Mouse (Mus musculus): ENCODE results near the gene Macrod1. TPM values are rescaled to one million over a fixed set of nuclear protein-coding genes. Genes with fewer than 3 reads are reported as not detected.
"Not testable (repeated sequence)": the region's sequence is repeated elsewhere in the genome, so short reads cannot be mapped to it uniquely, and the experiment has no call there.

The Macrod1 gene
- polyA plus RNA-seq, 1 experiment from 2014 or later, result 11.9 TPM

DNA sequence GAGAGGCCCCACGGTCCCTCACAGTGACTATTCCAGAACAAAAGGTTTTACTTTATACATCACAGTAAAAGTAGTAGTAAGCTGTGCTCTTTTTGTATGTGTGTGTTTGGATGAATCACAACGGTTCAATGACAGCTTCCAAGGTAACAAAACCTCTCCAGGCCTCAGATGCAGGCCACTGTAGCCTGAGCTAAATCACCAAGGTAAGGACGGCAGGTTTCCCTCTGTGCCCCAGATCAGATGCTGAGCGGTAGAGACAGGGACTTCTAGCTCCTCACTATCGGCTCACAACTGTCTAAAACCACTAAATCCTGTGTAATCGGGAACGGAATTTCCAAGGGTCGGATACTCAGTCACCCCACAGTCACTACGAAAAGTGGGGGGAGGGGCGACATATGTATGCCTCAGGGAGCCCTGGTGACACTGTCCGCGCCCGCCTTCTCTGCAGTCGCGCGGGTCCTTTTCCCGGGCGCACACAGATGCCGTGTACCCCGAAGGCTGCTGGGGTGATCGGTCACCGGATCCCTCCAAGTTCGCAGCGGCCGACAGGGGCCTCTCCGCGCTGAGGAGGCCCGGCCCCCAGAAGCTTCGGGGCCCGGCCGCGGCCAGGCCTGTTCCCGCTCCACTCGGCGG lies 17.4 kb upstream of the Macrod1 start:
- peak; percentile 24 for ATAC-seq
- WGBS, result 1% methylated on average over 35 of the region's 35 CpGs
- Histone ChIP-seq H3K27ac (peak overlapping the region; percentile 89), H3K9ac (peak overlapping the region; percentile 91), H3K36me3 (peaks cover 3% of the 10 kb centered on the region), H3K27me3 (replicated peaks) (no peaks in the 10 kb centered on the region), H3K4me3 (replicated peaks) (peak overlapping the region; percentile 97), H3K4me2 (replicated peaks) (peak overlapping the region; percentile 63), H3K4me1 (replicated peaks) (peaks cover 9% of the 10 kb centered on the region; the same call in 1 of the 2 replicates), H3K9me3 (no peaks in the 10 kb centered on the region)

DNA sequence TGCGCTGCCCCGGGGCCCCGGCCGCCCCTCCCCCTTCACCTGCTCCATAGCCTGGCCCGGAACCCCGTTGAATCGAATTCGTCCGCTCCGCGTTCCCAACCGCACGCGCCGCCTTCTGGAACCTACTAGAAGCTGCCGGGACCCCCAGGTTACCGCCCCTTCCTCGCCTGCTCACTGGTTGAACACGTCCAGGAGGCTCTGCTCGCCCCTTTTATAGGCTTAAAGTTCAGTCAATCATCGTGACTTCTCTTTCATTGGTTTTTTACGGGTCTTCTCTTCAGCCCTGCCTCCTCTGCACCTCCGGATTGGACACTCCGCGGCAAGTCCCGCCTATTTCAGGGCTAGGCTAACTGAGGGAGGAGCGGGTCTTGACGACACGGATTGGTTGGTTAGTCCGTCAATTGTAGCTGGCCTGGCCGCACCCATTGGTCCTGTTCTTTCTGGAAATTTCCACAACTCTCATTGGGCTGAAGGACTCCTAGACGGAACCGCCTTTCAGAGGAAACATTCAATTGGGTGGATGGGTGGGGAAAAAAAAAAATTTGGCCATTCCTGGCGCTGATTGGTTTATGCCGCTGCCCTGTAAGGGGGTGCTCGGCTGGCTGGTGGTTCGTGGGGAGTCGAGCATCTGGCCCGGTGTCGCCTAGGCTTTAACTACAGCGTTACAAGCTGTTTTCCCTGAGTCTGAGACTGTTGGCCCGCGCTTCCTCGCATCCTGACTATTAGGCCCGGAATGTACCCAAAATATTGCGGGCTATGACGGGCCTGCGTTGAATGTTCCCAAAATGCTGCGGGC lies 16.6 kb upstream of the Macrod1 start, which contains the start of gene Stip1:
Gene Stip1, minus strand, starts transcription at position 127 of the 796 bp plus-strand sequence.
- no peaks in the 10 kb centered on the region for H3K27me3 ChIP-seq (replicated peaks)
- under 1% methylated on average over 49 of the region's 49 CpGs for WGBS
- peak within 1 kb of the TSS; percentile 85 for H3K4me2 ChIP-seq (replicated peaks)
- ATAC-seq, result peak; percentile 99
- H3K9ac ChIP-seq, result peak within 1 kb of the TSS; percentile 91
- peak within 1 kb of the TSS; percentile 97 for H3K4me3 ChIP-seq (replicated peaks)
- peaks cover 9% of the 10 kb centered on the region; the same call in 1 of the 2 replicates for H3K4me1 ChIP-seq (replicated peaks)
- peak within 1 kb of the TSS; percentile 89 for H3K27ac ChIP-seq
- peaks cover 3% of the 10 kb centered on the region for H3K36me3 ChIP-seq
- H3K9me3 ChIP-seq, result no peaks in the 10 kb centered on the region

DNA sequence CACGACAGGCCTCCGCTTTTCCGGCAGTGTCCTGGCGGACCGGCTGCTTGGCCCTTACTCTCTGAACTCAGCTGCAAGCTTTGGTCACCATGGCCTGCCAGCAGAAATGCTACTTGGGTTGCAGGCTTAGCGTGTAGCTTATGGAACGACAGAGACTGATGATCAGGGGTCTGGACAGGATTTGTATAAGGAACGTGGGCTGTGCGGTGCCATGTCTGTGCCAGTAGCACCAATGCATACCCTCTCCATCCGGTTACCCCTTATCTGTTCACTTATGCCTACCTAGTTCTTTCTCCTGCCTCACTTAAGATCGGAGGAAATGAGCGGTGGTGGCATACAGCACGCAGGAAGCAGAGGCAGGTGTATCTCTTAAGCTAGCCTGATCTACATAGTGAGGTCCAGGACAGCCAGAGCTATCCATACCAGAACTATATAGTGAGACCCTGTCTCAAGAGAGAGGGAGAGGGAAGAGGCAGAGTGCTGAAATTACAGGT lies 15.9 kb upstream of the Macrod1 start:
- Histone ChIP-seq H3K9me3 (no peaks in the 10 kb centered on the region), H3K36me3 (no peaks in the 10 kb centered on the region), H3K4me2 (replicated peaks) (peak overlapping the region; percentile 85), H3K9ac (peak overlapping the region; percentile 73), H3K27ac (peak overlapping the region; percentile 88), H3K4me1 (replicated peaks) (peaks cover 9% of the 10 kb centered on the region; the same call in 1 of the 2 replicates), H3K27me3 (replicated peaks) (no peaks in the 10 kb centered on the region), H3K4me3 (replicated peaks) (peak overlapping the region; percentile 54)
- peak; percentile 7; the same call in 1 of the 2 replicates for ATAC-seq
- 22% methylated on average over 13 of the region's 13 CpGs for WGBS

DNA sequence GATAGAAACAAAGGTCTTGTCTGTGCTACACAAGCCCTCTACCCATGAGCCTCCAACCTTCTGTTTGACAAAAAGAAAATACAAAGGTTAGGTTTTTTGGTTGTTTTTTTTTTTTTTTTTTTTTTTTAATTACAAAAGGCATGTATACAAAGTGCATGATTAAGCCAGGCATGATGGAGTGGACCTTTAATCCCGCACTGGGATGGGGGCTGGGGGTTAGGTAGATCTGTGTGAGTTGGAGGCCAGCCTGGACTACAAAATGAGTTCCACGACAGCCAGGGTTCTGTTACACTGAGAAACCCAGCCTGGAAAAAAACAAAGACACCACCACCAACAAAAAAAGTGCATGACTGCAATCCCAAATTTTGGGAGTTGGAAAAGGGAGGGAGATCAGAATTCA lies 15.4 kb upstream of the Macrod1 start:
- Histone ChIP-seq H3K36me3 (no peaks in the 10 kb centered on the region), H3K9me3 (no peaks in the 10 kb centered on the region), H3K4me2 (replicated peaks) (no peak overlapping the region), H3K4me1 (replicated peaks) (peaks cover 9% of the 10 kb centered on the region; the same call in 1 of the 2 replicates), H3K9ac (no peak overlapping the region), H3K27ac (no peak overlapping the region), H3K27me3 (replicated peaks) (no peaks in the 10 kb centered on the region), H3K4me3 (replicated peaks) (no peak overlapping the region)
- ATAC-seq, result no peak
- WGBS, result 86% methylated on average over 2 of the region's 2 CpGs

DNA sequence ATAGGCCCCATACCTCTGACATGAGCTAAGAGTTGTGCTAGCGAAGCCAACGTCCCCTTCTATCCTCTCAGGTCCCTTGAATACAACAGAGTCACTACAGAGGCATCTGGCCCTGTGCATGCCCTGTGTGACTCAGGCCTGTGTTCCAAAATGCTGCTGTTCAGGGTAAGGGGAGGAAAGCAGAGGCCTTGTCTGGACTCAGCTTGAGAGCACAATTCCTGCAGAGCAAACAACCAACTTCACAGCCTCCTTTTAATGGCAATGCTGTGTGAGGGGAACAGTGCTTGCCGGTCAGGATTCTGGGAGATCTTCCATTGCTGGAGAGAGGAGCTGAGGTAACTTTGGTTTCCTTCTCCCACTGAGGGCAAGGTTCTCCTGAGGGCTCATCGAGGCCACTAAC lies 12.3 kb upstream of the Macrod1 start:
- Histone ChIP-seq H3K27ac (no peak overlapping the region), H3K4me3 (replicated peaks) (no peak overlapping the region), H3K27me3 (replicated peaks) (no peaks in the 10 kb centered on the region), H3K9ac (no peak overlapping the region), H3K4me1 (replicated peaks) (0 out of 2 replicates have a peak, but pooled peaks cover 3% of the 10 kb centered on the region), H3K9me3 (no peaks in the 10 kb centered on the region), H3K4me2 (replicated peaks) (no peak overlapping the region), H3K36me3 (no peaks in the 10 kb centered on the region)
- 60% methylated on average over 4 of the region's 4 CpGs for WGBS
- no peak for ATAC-seq

DNA sequence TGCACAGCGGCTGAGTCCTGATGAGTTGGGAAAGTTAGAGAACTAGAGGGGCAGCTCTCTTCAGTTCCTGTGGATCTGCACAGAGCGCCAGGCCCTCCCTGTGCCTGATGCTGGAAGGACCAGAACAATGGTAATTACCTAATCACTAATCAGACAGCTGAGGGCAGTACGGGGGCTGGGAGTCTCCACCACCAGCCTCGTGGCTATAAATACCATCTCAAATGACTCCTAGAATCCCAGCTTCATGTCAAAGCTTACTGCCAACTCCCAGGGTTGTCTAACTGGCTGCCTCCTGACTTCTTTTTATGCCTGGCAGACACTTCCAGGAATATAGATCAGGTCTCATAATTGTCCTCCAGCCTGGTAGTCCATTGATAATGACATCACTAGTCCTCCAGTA lies 11.9 kb upstream of the Macrod1 start:
- 24% methylated on average over 4 of the region's 4 CpGs for WGBS
- no peaks in the 10 kb centered on the region for H3K36me3 ChIP-seq
- H3K9me3 ChIP-seq, result no peaks in the 10 kb centered on the region
- no peak overlapping the region for H3K4me2 ChIP-seq (replicated peaks)
- no peak overlapping the region for H3K27ac ChIP-seq
- no peak overlapping the region for H3K4me3 ChIP-seq (replicated peaks)
- no peak for ATAC-seq
- H3K9ac ChIP-seq, result no peak overlapping the region
- no peaks in the 10 kb centered on the region for H3K27me3 ChIP-seq (replicated peaks)
- 0 out of 2 replicates have a peak, but pooled peaks cover 3% of the 10 kb centered on the region for H3K4me1 ChIP-seq (replicated peaks)

DNA sequence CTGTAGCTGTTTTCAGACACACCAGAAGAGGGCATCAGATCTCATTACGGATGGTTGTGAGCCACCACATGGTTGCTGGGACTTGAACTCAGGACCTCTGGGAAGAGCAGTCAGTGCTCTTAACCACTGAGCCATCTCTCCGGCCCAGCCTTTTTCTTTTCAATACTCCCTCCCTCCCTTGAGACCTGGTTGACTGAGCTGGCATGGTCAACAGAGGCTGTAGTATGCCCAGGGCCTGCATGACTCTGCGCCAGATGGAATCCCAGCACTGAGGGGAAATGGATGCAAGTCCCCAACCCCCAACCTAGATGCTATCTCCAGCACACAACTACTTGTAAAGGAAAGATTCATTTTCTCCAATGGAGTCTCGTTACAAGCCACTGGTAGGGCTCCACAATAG lies 3.2 kb upstream of the Macrod1 start:
- H3K9ac ChIP-seq; H3K4me2 ChIP-seq (replicated peaks); H3K36me3 ChIP-seq; H3K27me3 ChIP-seq (replicated peaks); H3K27ac ChIP-seq; H3K9me3 ChIP-seq; ATAC-seq; H3K4me3 ChIP-seq (replicated peaks): not testable (repeated sequence)
- 90% methylated on average over 4 of the region's 4 CpGs for WGBS
- H3K4me1 ChIP-seq (replicated peaks), result peaks cover 23% of the 10 kb centered on the region

DNA sequence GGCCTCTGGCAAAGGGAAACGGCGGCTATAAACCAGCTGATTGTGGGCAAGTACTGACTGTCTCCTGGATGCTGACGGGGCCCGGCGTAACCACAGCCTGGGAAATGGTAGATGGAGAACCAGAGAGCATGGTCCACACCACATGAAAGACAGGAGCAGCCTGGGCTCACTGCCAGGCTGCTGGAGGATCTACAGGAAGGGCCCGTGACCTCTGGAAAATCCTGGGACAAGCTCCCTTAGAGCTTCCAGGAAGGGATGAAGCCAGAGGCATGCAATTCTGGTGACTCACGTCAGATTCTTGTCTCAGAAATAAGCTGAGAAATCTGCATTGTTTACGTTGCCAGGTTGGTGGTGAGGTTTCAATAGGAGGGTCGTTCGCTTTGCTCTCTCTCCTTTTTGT lies 1.8 kb upstream of the Macrod1 start:
- H3K9me3 ChIP-seq, result no peaks in the 10 kb centered on the region
- peaks cover 23% of the 10 kb centered on the region for H3K4me1 ChIP-seq (replicated peaks)
- no peak overlapping the region for H3K4me3 ChIP-seq (replicated peaks)
- no peaks in the 10 kb centered on the region for H3K27me3 ChIP-seq (replicated peaks)
- no peaks in the 10 kb centered on the region for H3K36me3 ChIP-seq
- ATAC-seq, result no peak
- no peak overlapping the region for H3K27ac ChIP-seq
- WGBS, result 43% methylated on average over 10 of the region's 10 CpGs
- no peak overlapping the region for H3K4me2 ChIP-seq (replicated peaks)
- H3K9ac ChIP-seq, result no peak overlapping the region

DNA sequence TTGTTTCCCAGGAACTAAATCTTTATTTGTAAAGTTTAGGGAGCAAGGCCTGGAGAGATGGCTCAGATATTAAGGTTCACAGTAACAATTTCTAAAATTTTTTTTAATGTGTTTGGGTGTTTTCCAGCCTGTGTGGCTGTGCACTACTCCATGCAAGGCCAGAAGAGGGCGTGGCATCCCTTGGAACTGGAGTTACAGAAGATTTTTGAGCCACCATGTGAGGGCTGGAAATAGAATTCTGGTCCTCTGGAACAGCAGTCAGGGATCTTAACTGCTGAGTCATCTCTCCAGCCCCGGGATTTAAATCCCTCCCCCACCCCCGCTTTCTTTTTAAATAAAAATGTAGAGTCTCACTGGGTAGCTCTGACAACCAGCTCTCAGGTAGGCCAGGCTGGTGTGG lies 1.4 kb upstream of the Macrod1 start:
- no peak overlapping the region for H3K9ac ChIP-seq
- 40% methylated on average over 3 of the region's 3 CpGs for WGBS
- no peak overlapping the region for H3K4me3 ChIP-seq (replicated peaks)
- peaks cover 23% of the 10 kb centered on the region for H3K4me1 ChIP-seq (replicated peaks)
- no peaks in the 10 kb centered on the region for H3K9me3 ChIP-seq
- no peak overlapping the region for H3K4me2 ChIP-seq (replicated peaks)
- no peaks in the 10 kb centered on the region for H3K36me3 ChIP-seq
- ATAC-seq, result no peak
- no peaks in the 10 kb centered on the region for H3K27me3 ChIP-seq (replicated peaks)
- no peak overlapping the region for H3K27ac ChIP-seq

DNA sequence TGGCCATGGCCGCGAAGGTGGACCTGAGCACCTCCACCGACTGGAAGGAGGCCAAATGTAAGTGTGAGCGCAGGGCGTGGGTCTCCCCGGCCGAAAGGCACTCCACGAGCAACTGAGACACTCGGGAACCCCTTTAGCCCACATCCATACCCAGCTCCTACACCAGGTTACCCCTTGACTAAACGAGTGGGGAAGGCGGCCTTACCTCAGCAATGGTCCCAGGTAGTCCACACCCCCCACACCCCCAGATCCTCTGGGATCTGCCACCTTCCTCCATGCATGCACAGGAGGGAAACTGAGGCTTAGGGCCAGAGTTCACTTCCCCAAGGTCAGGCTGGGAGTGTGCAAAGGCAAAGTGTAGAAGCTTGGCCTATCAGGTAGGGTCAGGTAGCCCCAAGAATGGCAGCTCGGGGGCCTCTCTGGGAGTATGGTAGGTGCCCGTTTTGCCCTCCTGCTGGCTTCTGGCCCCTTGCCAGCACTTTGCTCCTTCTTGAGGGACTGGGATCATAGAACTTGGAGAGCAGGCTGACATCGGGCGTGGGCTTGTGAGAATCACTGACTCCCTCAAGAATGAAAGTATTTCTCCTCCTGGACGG lies 614 bp downstream of the Macrod1 start:
- 1% methylated on average over 16 of the region's 16 CpGs for WGBS
- peak overlapping the region; percentile 70 for H3K4me3 ChIP-seq (replicated peaks)
- peak overlapping the region; percentile 100 for H3K4me2 ChIP-seq (replicated peaks)
- H3K9ac ChIP-seq, result peak overlapping the region; percentile 63
- H3K9me3 ChIP-seq, result no peaks in the 10 kb centered on the region
- peaks cover 23% of the 10 kb centered on the region for H3K4me1 ChIP-seq (replicated peaks)
- peak; percentile 56 for ATAC-seq
- H3K27ac ChIP-seq, result peak overlapping the region; percentile 65; the same call in 1 of the 2 replicates
- no peaks in the 10 kb centered on the region for H3K36me3 ChIP-seq
- H3K27me3 ChIP-seq (replicated peaks), result no peaks in the 10 kb centered on the region

DNA sequence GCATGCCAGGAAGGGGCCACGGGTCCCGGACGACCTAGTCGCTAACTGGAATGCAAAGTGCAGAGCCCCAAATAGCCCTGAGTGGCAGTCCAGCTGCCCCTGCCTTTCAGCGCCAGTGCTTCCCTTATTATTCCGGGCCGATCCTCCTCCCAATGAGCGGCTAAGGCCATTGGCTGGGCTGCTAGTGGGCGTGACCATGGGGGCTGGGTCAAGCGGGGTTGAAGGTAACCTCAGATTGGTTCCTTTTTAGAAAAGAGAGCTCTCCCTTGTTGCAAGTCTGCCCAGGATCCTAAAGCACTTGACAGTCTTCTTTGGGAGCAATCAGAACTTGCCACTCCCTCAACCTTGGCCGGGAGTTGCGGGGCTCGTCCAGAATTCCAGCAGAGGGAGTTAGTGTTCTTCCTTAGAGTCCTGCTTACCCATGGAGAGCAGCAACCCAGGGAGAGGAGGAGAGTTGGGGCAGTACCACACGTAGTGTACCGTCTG lies 1.2 kb downstream of the Macrod1 start:
- under 1% methylated on average over 15 of the region's 15 CpGs for WGBS
- Histone ChIP-seq H3K9me3 (no peaks in the 10 kb centered on the region), H3K4me2 (replicated peaks) (peak overlapping the region; percentile 100), H3K27ac (peak overlapping the region; percentile 65; the same call in 1 of the 2 replicates), H3K36me3 (no peaks in the 10 kb centered on the region), H3K4me3 (replicated peaks) (peak overlapping the region; percentile 70), H3K27me3 (replicated peaks) (no peaks in the 10 kb centered on the region), H3K9ac (peak overlapping the region; percentile 63), H3K4me1 (replicated peaks) (peaks cover 23% of the 10 kb centered on the region)
- peak; percentile 85 for ATAC-seq

DNA sequence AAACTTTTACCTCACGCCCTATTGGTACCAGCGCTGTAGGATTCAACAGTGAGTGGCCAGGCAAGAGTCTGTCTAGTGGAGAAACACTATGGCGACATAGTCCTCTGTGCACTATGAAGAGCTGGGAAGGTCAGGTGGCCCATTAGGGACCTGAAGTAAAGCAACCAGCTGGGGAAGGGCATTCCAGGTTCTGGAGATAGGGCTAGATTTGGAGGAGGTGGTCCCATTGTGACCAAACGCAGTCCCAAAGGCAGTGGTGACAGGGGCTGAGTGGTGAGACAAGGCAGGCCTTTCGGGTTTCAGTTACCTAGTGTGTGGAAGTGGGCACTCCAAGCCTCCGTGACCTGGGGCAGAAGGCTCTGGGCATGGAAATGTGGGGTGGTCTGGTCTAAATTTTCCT lies 1.9 kb downstream of the Macrod1 start:
- Histone ChIP-seq H3K9me3 (no peaks in the 10 kb centered on the region), H3K27ac (no peak overlapping the region), H3K4me1 (replicated peaks) (peaks cover 23% of the 10 kb centered on the region), H3K9ac (no peak overlapping the region), H3K4me3 (replicated peaks) (no peak overlapping the region), H3K36me3 (no peaks in the 10 kb centered on the region), H3K27me3 (replicated peaks) (no peaks in the 10 kb centered on the region), H3K4me2 (replicated peaks) (peak overlapping the region; percentile 100)
- ATAC-seq, result no peak
- 67% methylated on average over 6 of the region's 6 CpGs for WGBS
